Mouse (Mus musculus): ENCODE data around the gene Snx17. TPM values are rescaled to one million over a fixed set of nuclear protein-coding genes. Genes with fewer than 3 reads are reported as not detected.
"Not testable (repeated sequence)": the region's sequence is repeated elsewhere in the genome, so short reads cannot be mapped to it uniquely, and the experiment has no call there.

Gene Snx17
- total RNA-seq, 2 experiments from 2014 or later: 113 TPM

GRCm38 (mm10) chr5:31195671-31196070, 2.6 kb downstream of the Snx17 start:
- DNase-seq (ENCODE audit: low spot score in 2 of 2): no peak

- DNase-seq (ENCODE audit: low spot score in 2 of 2): no peak
These were observed 3.2 kb downstream of the Snx17 start for GRCm38 (mm10) chr5:31196207-31196606.

GRCm38 (mm10) chr5:31197072-31197471, 4.0 kb downstream of the Snx17 start:
- DNase-seq (ENCODE audit: low spot score in 2 of 2): no peak

GRCm38 (mm10) chr5:31198170-31198569, 5.1 kb downstream of the Snx17 start:
- DNase-seq (ENCODE audit: low spot score in 2 of 2): no peak

- no peak for DNase-seq (ENCODE audit: low spot score in 2 of 2)
These were observed 5.7 kb downstream of the Snx17 start for GRCm38 (mm10) chr5:31198616-31199320.

GRCm38 (mm10) chr5:31199321-31199892, 6.4 kb downstream of the Snx17 start:
- no peak for DNase-seq (ENCODE audit: low spot score in 2 of 2)

GRCm38 (mm10) chr5:31199893-31200292, 6.9 kb downstream of the Snx17 start:
- no peak for DNase-seq (ENCODE audit: low spot score in 2 of 2)

- no peak for DNase-seq (ENCODE audit: low spot score in 2 of 2)
These were observed 7.3 kb downstream of the Snx17 start for GRCm38 (mm10) chr5:31200327-31200768.

- no peak for DNase-seq (ENCODE audit: low spot score in 2 of 2)
These were observed 8.2 kb downstream of the Snx17 start for GRCm38 (mm10) chr5:31201042-31201741.

GRCm38 (mm10) chr5:31201742-31202590, 8.9 kb downstream of the Snx17 start, which contains the start of gene Zfp513:
Gene Zfp513 (minus strand): TSS chr5:31202303.
- peak; percentile 87 to 89 for DNase-seq (ENCODE audit: low spot score in 2 of 2)

GRCm38 (mm10) chr5:31202933-31203332, 9.9 kb downstream of the Snx17 start:
- no peak for DNase-seq (ENCODE audit: low spot score in 2 of 2)

- DNase-seq (ENCODE audit: low spot score in 2 of 2): no peak
These were observed 10.8 kb downstream of the Snx17 start for GRCm38 (mm10) chr5:31203866-31204265.

- no peak for DNase-seq (ENCODE audit: low spot score in 2 of 2)
These were observed 11.4 kb downstream of the Snx17 start for GRCm38 (mm10) chr5:31204421-31204820.

GRCm38 (mm10) chr5:31216554-31216953, 23.5 kb downstream of the Snx17 start:
- not testable (repeated sequence) for DNase-seq (ENCODE audit: low spot score in 2 of 2)

GRCm38 (mm10) chr5:31218294-31218693, 25.3 kb downstream of the Snx17 start:
- no peak for DNase-seq (ENCODE audit: low spot score in 2 of 2)

- DNase-seq (ENCODE audit: low spot score in 2 of 2): no peak
These were observed 26.0 kb downstream of the Snx17 start for GRCm38 (mm10) chr5:31219070-31219469.

- no peak for DNase-seq (ENCODE audit: low spot score in 2 of 2)
These were observed 26.4 kb downstream of the Snx17 start for GRCm38 (mm10) chr5:31219474-31219873.

GRCm38 (mm10) chr5:31219911-31220447, 27.0 kb downstream of the Snx17 start:
- no peak for DNase-seq (ENCODE audit: low spot score in 2 of 2)

- DNase-seq (ENCODE audit: low spot score in 2 of 2): peak; percentile 96 to 99
These were observed 27.6 kb downstream of the Snx17 start, which contains the start of gene Ppm1g for GRCm38 (mm10) chr5:31220448-31221303. Gene Ppm1g (minus strand): TSS chr5:31220687.
